Mouse (Mus musculus) lung, adult 2 months (tissue): Measurements from ENCODE around the gene Fli1.

ENCODE experiments used
- CTCF ChIP-seq: fragments of 200-500 bp; IDR thresholded peaks from 2 replicates; pipeline ENCODE4 v1.5.1; 2011; ENCODE audit warnings: mild to moderate bottlenecking, low read length, control low read depth; ENCODE audit not compliant: insufficient read depth
- POLR2A ChIP-seq: fragments of 200-500 bp; IDR thresholded peaks from 2 replicates; pipeline ENCODE4 v1.6.1; 2011; ENCODE audit warnings: low read depth, mild to moderate bottlenecking, control low read depth, low read length, borderline replicate concordance; ENCODE audit errors: extremely low read depth

GRCm38 (mm10) chr9:32478087-32478486 lies 64.6 kb downstream of the Fli1 start:
- no peak for TF ChIP-seq CTCF
- no peak for TF ChIP-seq POLR2A
